In the genomic region with DNA sequence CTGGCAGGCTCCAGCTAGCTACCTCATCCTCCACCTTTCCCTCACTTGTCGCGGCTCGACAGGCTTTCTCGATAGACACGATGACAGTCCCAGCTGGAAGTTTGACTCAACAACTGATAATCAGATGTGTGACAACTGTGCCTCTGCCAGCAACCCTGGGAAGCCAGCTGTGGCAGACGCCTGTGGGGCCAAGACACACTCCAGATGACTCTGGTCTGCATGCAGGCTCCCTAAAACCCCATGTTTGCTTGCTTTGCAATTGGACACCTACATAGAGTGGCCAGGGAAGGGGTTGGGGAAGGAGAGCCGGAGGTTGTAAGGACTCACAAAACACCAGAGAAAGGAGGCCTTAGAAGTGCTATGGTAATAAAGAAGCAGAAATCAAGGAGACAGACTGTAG, we compare ENCODE assay signal across 26 mouse cellular contexts.
DNase-seq lines count a peak whose midpoint lies in the region; ATAC-seq and TF ChIP-seq lines count a peak whose summit lies in the region.
"Had no signal": no experiment of that assay in that cellular context is flagged by ENCODE, and none has a peak within 500 bp of the region (broad histone marks: within the 10 kb centered on the region; RNA-seq: fewer than 3 reads in every experiment).

No protein-coding gene starts in this region.

- no peaks in the 10 kb centered on the region for H3K27me3 ChIP-seq in heart, adult 2 months (ENCODE audit: control insufficient read depth, insufficient read depth, low read length)
- no peaks in the 10 kb centered on the region for H3K27me3 ChIP-seq in embryonic facial prominence, embryonic 10.5 days (replicated peaks; ENCODE audit: low read depth, poor library complexity, severe bottlenecking)
- H3K27me3 ChIP-seq in lung, embryonic 16.5 days (ENCODE audit: control insufficient read depth, insufficient read depth, low read depth, low read length), result no peaks in the 10 kb centered on the region
- H3K27me3 ChIP-seq: heart, embryonic 13.5 days; neural tube, embryonic 12.5 days had no signal

- no peak overlapping the region for H3K4me2 ChIP-seq in lung, embryonic 16.5 days (ENCODE audit: low read depth, low read length)
- H3K4me2 ChIP-seq: heart, embryonic 13.5 days; neural tube, embryonic 12.5 days had no signal

- H3K4me1 ChIP-seq in heart, adult 2 months (ENCODE audit: control insufficient read depth, insufficient read depth, low read length), result no peaks in the 10 kb centered on the region
- H3K4me1 ChIP-seq in embryonic facial prominence, embryonic 10.5 days, result 0 out of 2 replicates have a peak, but pooled peaks cover 3% of the 10 kb centered on the region
- H3K4me1 ChIP-seq in lung, embryonic 16.5 days (replicated peaks; ENCODE audit: control insufficient read depth, insufficient read depth, low read length), result peaks cover 11% of the 10 kb centered on the region
- H3K4me1 ChIP-seq: midbrain, embryonic 10.5 days; neural tube, embryonic 12.5 days had no signal

- TF ChIP-seq CTCF in heart, adult 2 months (IDR thresholded peaks at IDR 0.05), result no peak

- intact Hi-C loops in heart, postnatal 10 days (cut with DNase I), result no loop called here
- intact Hi-C loops in heart, adult 2 months (cut with DNase I), result no loop called here

- TF ChIP-seq EP300 in heart, adult 2 months (IDR thresholded peaks at IDR 0.05; ENCODE audit: insufficient read depth, low read depth, low read length), result no peak

- ATAC-seq in lung, embryonic 16.5 days (ENCODE audit: low read depth), result peak; percentile 92
- ATAC-seq in megakaryocyte progenitor cell, adult 5-6 weeks (replicated peaks; ENCODE audit: poor library complexity), result no peak
- ATAC-seq: CD4-positive, CD25-positive, alpha-beta regulatory T cell, adult 4 months; forebrain, embryonic 14.5 days; hindbrain, embryonic 16.5 days had no signal

- no peak for TF ChIP-seq POLR2A in heart, adult 2 months (IDR thresholded peaks at IDR 0.05; ENCODE audit: insufficient read depth, low read depth, low read length)

- H3K36me3 ChIP-seq in heart, adult 2 months (ENCODE audit: control insufficient read depth, insufficient read depth, low read length), result no peaks in the 10 kb centered on the region
- H3K36me3 ChIP-seq in embryonic facial prominence, embryonic 10.5 days (replicated peaks), result no peaks in the 10 kb centered on the region
- no peaks in the 10 kb centered on the region for H3K36me3 ChIP-seq in lung, embryonic 16.5 days (ENCODE audit: control insufficient read depth, insufficient read depth, low read length)
- H3K36me3 ChIP-seq: heart, embryonic 13.5 days; midbrain, embryonic 10.5 days; neural tube, embryonic 12.5 days had no signal

- H3K4me3 ChIP-seq in heart, adult 2 months, result no peak overlapping the region
- H3K4me3 ChIP-seq in embryonic facial prominence, embryonic 10.5 days, result no peak overlapping the region
- H3K4me3 ChIP-seq in lung, embryonic 16.5 days (ENCODE audit: low read length), result no peak overlapping the region
- H3K4me3 ChIP-seq: heart, embryonic 13.5 days; midbrain, embryonic 10.5 days; myocyte; neural tube, embryonic 12.5 days had no signal

- peak; percentile 3 to 23 for DNase-seq in heart, postnatal 10 days
- no peak for DNase-seq in heart, adult 2 months
- DNase-seq in embryonic facial prominence, embryonic 10.5 days (ENCODE audit: low spot score), result peak; percentile 29
- DNase-seq in lung, postnatal 36 days, result peak; percentile 8
- no peak for DNase-seq in retina, embryonic 14.5 days (ENCODE audit: low spot score)
- DNase-seq: adrenal gland, postnatal 25 days; cerebellum, adult 11-12 months; cerebellum, adult 9-11 months; gastrocnemius, postnatal 14 days; heart, adult 11 months; kidney, adult 2 months; kidney, postnatal 14 days; layer of hippocampus, adult 9-11 months; liver; thymus, adult 2 months; thymus, postnatal 36 days had no signal

- no peaks in the 10 kb centered on the region for H3K9me3 ChIP-seq in embryonic facial prominence, embryonic 10.5 days
- no peaks in the 10 kb centered on the region for H3K9me3 ChIP-seq in lung, embryonic 16.5 days (ENCODE audit: control insufficient read depth, low read length)
- H3K9me3 ChIP-seq: midbrain, embryonic 10.5 days; neural tube, embryonic 12.5 days had no signal

- no peaks in the 10 kb centered on the region for H3K79me2 ChIP-seq in heart, adult 2 months (replicated peaks; ENCODE audit: control insufficient read depth, insufficient read depth, low read length)

- H3K27ac ChIP-seq in heart, adult 2 months, result no peak overlapping the region
- H3K27ac ChIP-seq in embryonic facial prominence, embryonic 10.5 days (replicated peaks), result no peak overlapping the region
- no peak overlapping the region; the same call in 1 of the 2 replicates for H3K27ac ChIP-seq in lung, embryonic 16.5 days (ENCODE audit: low read length)
- H3K27ac ChIP-seq: heart, embryonic 13.5 days; liver, embryonic 14.5 days; midbrain, embryonic 10.5 days; neural tube, embryonic 12.5 days had no signal

- no peak overlapping the region for H3K9ac ChIP-seq in heart, adult 2 months (ENCODE audit: low read depth, low read length)
- H3K9ac ChIP-seq in lung, embryonic 16.5 days (ENCODE audit: low read length), result no peak overlapping the region
- H3K9ac ChIP-seq: heart, embryonic 13.5 days; liver, embryonic 14.5 days; neural tube, embryonic 12.5 days had no signal

- WGBS in heart, adult 2 months, result 15% methylated on average over 7 of the region's 7 CpGs
- WGBS in embryonic facial prominence, embryonic 10.5 days, result 69% methylated on average over 7 of the region's 7 CpGs
- 13% methylated on average over 7 of the region's 7 CpGs for WGBS in lung, embryonic 16.5 days

Comparison
In these comparisons a context has a peak if more than half of its experiments do, and no peak if none do; other contexts are left out.
1. DNase-seq: peak in heart, postnatal 10 days (2 of 2), embryonic facial prominence, embryonic 10.5 days (single experiment) and lung, postnatal 36 days (single experiment); none in heart, adult 2 months (0 of 2) and retina, embryonic 14.5 days (single experiment).